Mouse (Mus musculus) liver, embryonic 15.5 days (tissue): Measurements from ENCODE around the gene Hist1h4h. TPM values are rescaled to one million over a fixed set of nuclear protein-coding genes. Genes with fewer than 3 reads are reported as not detected.
"Not testable (repeated sequence)": the region's sequence is repeated elsewhere in the genome, so short reads cannot be mapped to it uniquely, and the experiment has no call there.

Source experiments
- ATAC-seq: fragments of 200-750 bp; cut with Nextera tagmentation; 2 replicates; pipeline ENCODE4 v1.8.0; 2017; ENCODE audit warnings: moderate number of reproducible peaks, mild to moderate bottlenecking, moderate library complexity; ENCODE audit not compliant: insufficient read depth
- H3K27ac ChIP-seq: fragments of 300-500 bp; sonication (generic); replicated peaks from 2 replicates; pipeline ENCODE4 v1.5.1; 2015; ENCODE audit warnings: mild to moderate bottlenecking, inconsistent platforms
- H3K27me3 ChIP-seq: fragments of 300-500 bp; sonication (generic); 2 replicates; pipeline ENCODE4 v1.6.1; 2015; ENCODE audit warnings: mild to moderate bottlenecking, inconsistent platforms
- H3K36me3 ChIP-seq: fragments of 300-500 bp; sonication (generic); replicated peaks from 2 replicates; pipeline ENCODE4 v1.6.1; 2015; ENCODE audit warnings: moderate library complexity, mild to moderate bottlenecking, inconsistent platforms
- H3K4me1 ChIP-seq: fragments of 300-500 bp; sonication (generic); replicated peaks from 2 replicates; pipeline ENCODE4 v1.6.1; 2015; ENCODE audit warnings: inconsistent platforms
- H3K4me2 ChIP-seq: fragments of 300-500 bp; sonication (generic); 2 replicates; pipeline ENCODE4 v1.6.1; 2015; ENCODE audit warnings: moderate library complexity, mild to moderate bottlenecking, inconsistent platforms
- H3K4me3 ChIP-seq: fragments of 300-500 bp; sonication (generic); replicated peaks from 2 replicates; pipeline ENCODE4 v1.5.1; 2015; ENCODE audit warnings: mild to moderate bottlenecking, inconsistent platforms
- H3K9ac ChIP-seq: fragments of 300-500 bp; sonication (generic); 2 replicates; pipeline ENCODE4 v1.6.1; 2015; ENCODE audit warnings: moderate library complexity, mild to moderate bottlenecking, inconsistent platforms
- H3K9me3 ChIP-seq: fragments of 300-500 bp; sonication (generic); replicated peaks from 2 replicates; pipeline ENCODE4 v1.6.1; 2016; ENCODE audit warnings: inconsistent platforms
- WGBS: fragments of 180-500 bp; shearing (Covaris S2); methylation state at CpG from one replicate; pipeline ENCODE4 v1.1.7; 2015; ENCODE audit warnings: mixed read lengths; ENCODE audit not compliant: insufficient replicate concordance; 5-methylcytosine and 5-hydroxymethylcytosine counted together
- polyA plus RNA-seq: library from polyadenylated mRNA; unstranded; fragments of >200 nt; fragmentation: Nextera tagmentation; extraction: Ambion mirVana; gene quantifications from 2 replicates; pipeline ENCODE4 v1.2.1, GENCODE M21; 2015

The Hist1h4h gene
- polyA plus RNA-seq, 1 experiment from 2014 or later: 7.0 TPM

DNA sequence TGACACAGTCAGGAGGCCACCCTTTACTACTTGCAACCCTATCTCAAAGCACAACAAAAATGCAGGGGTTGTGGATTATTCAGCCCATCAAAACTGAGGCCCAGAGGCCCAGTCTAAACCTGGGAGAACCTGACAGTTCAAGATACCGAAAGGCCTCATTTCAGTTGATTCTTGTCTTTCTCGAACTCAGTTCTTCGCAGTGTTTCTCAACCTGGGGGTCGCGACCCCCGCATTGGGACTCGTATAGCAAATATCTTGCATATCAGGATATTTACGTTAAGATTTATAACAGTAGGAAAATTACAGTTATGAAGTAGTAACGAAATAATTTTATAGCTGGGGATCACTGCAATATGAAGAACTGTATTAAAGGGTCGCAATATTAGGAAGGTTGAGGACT lies 4.9 kb upstream of the Hist1h4h start:
- H3K27me3 ChIP-seq: no peaks in the 10 kb centered on the region
- peak overlapping the region; percentile 45 for H3K4me3 ChIP-seq
- H3K9me3 ChIP-seq: no peaks in the 10 kb centered on the region
- peaks cover 44% of the 10 kb centered on the region for H3K4me1 ChIP-seq
- ATAC-seq: no peak
- H3K9ac ChIP-seq: peak overlapping the region; percentile 26; the same call in 1 of the 2 replicates
- H3K4me2 ChIP-seq: peak overlapping the region; percentile 65
- 0 out of 2 replicates have a peak overlapping the region, but pooled peaks have one; percentile 25 for H3K27ac ChIP-seq
- whole genome bisulfite sequencing: 2% methylated on average over 10 of the region's 10 CpGs
- H3K36me3 ChIP-seq: no peaks in the 10 kb centered on the region

- Histone ChIP-seq H3K27ac (no peak overlapping the region), H3K4me1 (peaks cover 40% of the 10 kb centered on the region), H3K9me3 (no peaks in the 10 kb centered on the region), H3K9ac (peak overlapping the region; percentile 32; the same call in 1 of the 2 replicates), H3K27me3 (no peaks in the 10 kb centered on the region), H3K4me3 (peak overlapping the region; percentile 45), H3K4me2 (peak overlapping the region; percentile 65), H3K36me3 (no peaks in the 10 kb centered on the region)
- WGBS: under 1% methylated on average over 17 of the region's 17 CpGs
- no peak for ATAC-seq
These were observed 4.5 kb upstream of the Hist1h4h start for GRCm38 (mm10) chr13:23526312-23526711.

DNA sequence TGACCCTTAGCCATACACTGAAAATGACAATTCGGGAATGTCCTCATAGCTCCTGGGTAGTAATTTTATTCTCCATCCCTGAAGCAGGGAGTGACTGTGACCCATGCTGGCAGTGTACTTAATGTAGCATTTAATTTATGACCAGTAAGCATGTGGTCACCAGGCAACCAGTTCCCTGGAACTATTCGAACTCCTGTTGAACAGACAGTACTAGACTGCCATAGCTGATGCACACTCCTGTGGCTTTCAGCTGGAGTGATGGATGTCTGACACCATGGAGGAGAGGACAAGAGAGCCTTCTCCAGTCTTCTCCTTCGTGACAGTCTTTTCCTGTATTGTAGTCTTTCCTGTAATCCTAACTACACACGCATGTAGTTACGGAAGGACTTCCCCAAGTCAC lies 1.8 kb upstream of the Hist1h4h start:
- no peak overlapping the region for H3K4me3 ChIP-seq
- WGBS: 80% methylated on average over 5 of the region's 5 CpGs
- peak overlapping the region; percentile 29; the same call in 1 of the 2 replicates for H3K27ac ChIP-seq
- peaks cover 45% of the 10 kb centered on the region for H3K4me1 ChIP-seq
- no peaks in the 10 kb centered on the region for H3K36me3 ChIP-seq
- H3K27me3 ChIP-seq: no peaks in the 10 kb centered on the region
- H3K4me2 ChIP-seq: no peak overlapping the region
- H3K9me3 ChIP-seq: no peaks in the 10 kb centered on the region
- no peak overlapping the region for H3K9ac ChIP-seq
- no peak for ATAC-seq

DNA sequence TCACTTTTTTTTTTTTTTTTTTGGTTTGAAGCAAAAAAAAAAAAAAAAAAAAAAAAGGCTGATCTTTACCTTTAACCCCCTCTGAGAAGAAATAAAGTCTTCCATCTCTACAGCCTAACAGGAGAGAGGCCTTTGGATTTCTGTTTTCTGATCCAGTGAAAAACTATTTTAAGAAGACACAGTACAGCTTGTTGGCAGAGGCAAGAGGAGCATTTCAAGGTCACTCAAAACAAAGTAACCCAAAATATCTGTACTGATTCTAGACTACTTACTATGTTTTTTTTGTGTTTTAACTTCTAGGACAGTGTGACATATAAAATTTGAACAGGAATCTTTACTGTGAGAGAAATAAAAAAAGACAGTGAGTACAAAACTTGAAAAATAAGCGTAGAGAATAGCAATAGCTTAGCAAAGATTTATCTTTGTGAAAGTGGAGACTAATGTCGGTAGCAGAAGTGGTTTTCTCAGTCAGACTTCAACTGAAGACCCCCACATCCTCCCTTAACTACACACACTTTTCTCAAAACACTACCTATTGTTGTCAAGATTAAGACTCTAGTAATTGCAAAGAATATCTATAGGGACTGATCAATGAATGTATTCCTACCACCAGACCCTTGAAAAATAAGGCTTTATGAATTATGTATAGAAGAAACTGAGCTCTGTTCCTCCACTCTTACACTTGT lies 1.2 kb upstream of the Hist1h4h start:
- Histone ChIP-seq H3K36me3 (no peaks in the 10 kb centered on the region), H3K4me1 (peaks cover 44% of the 10 kb centered on the region)
- 21% methylated on average over 2 of the region's 2 CpGs for WGBS

DNA sequence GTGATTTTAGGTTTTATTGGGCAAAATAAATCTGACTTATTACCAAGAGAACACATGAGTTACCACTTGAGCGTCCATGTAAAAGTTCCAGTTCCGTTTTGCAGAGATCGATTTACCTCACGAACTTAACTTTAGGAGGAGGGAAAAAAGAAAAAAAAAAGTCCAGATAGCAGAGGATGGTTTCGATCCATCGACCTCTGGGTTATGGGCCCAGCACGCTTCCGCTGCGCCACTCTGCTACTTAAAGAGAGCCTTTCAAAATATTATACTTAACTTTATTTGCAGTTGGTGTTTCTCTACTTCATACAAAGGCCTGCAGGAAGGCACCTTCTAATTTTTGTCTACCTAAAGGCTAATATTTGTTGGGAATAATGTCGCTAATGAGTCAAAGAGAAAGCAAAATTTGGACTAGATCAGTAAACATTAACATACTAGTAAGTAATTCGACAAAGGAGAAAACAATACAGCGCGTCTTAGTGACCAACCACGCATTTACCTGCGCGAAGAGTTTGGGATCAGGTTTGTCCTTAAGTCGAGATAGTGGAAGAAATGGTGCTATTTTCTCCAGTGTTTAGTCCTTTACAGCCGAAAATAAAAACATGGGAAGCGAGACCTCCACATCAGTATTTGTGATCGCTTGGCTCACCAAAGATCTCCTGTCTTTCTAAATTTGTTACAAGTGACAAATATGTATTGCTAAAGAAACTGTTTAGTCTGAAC lies 509 bp upstream of the Hist1h4h start:
- no peaks in the 10 kb centered on the region for H3K9me3 ChIP-seq
- no peak for ATAC-seq
- H3K27me3 ChIP-seq: no peaks in the 10 kb centered on the region
- peak overlapping the region; percentile 78 for H3K4me2 ChIP-seq
- WGBS: under 1% methylated on average over 20 of the region's 20 CpGs
- peaks cover 42% of the 10 kb centered on the region for H3K4me1 ChIP-seq
- H3K9ac ChIP-seq: peak overlapping the region; percentile 75
- peak overlapping the region; percentile 98 for H3K27ac ChIP-seq
- peak overlapping the region; percentile 66 for H3K4me3 ChIP-seq
- no peaks in the 10 kb centered on the region for H3K36me3 ChIP-seq

More for the DNA sequence above, 1.2 kb upstream of the Hist1h4h start:
- Histone ChIP-seq H3K9me3 (no peaks in the 10 kb centered on the region), H3K27me3 (no peaks in the 10 kb centered on the region), H3K4me2 (peak overlapping the region; percentile 78), H3K27ac (peak overlapping the region; percentile 98), H3K9ac (peak overlapping the region; percentile 75), H3K4me3 (peak overlapping the region; percentile 66)
- no peak for ATAC-seq

- WGBS: 14% methylated on average over 9 of the region's 9 CpGs
- H3K4me2 ChIP-seq: peak overlapping the region; percentile 78
- H3K4me3 ChIP-seq: peak overlapping the region; percentile 66
- H3K4me1 ChIP-seq: peaks cover 38% of the 10 kb centered on the region
- no peaks in the 10 kb centered on the region for H3K36me3 ChIP-seq
- H3K9me3 ChIP-seq: no peaks in the 10 kb centered on the region
- no peak for ATAC-seq
- peak overlapping the region; percentile 75 for H3K9ac ChIP-seq
- peak overlapping the region; percentile 98 for H3K27ac ChIP-seq
- H3K27me3 ChIP-seq: no peaks in the 10 kb centered on the region
These were observed 1.6 kb downstream of the Hist1h4h start for GRCm38 (mm10) chr13:23532262-23533075.

DNA sequence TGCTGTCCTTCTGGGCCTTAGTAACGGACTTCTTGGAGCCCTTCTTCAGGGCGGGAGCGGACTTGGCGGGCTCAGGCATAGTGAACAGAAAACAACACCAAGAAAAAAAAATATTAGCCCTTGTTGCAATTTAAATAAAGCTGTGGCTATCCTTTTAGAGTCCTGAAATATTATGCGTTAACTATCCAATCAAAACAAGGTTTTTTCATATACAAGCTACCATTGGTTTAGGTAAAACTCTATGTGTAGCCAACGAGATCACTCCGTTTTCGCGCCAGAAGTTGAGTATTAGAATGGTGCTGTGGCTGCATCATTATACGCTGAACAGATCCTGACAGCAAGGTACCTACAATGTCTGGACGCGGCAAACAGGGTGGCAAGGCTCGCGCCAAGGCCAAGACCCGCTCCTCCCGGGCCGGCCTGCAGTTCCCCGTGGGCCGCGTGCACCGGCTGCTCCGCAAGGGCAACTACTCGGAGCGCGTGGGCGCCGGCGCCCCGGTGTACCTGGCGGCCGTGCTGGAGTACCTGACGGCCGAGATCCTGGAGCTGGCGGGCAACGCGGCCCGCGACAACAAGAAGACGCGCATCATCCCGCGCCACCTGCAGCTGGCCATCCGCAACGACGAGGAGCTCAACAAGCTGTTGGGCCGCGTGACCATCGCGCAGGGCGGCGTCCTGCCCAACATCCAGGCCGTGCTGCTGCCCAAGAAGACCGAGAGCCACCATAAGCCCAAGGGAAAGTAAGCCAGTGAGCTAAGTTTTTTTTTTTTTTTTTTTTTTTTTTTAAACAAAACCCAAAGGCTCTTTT lies 2.9 kb downstream of the Hist1h4h start, which contains the start of gene Hist1h2af:
Gene Hist1h2af, plus strand, starts transcription at position 347 of the 808 bp plus-strand sequence.
- H3K9me3 ChIP-seq, H3K27me3 ChIP-seq, H3K36me3 ChIP-seq: not testable (repeated sequence)
- H3K27ac ChIP-seq: peak within 1 kb of the TSS; percentile 98
- under 1% methylated on average over 31 of the region's 53 CpGs for WGBS
- peak within 1 kb of the TSS; percentile 78 for H3K4me2 ChIP-seq
- H3K9ac ChIP-seq: peak within 1 kb of the TSS; percentile 75
- H3K4me3 ChIP-seq: peak within 1 kb of the TSS; percentile 66
- ATAC-seq: peak; percentile 38
- peaks cover 47% of the 10 kb centered on the region for H3K4me1 ChIP-seq

DNA sequence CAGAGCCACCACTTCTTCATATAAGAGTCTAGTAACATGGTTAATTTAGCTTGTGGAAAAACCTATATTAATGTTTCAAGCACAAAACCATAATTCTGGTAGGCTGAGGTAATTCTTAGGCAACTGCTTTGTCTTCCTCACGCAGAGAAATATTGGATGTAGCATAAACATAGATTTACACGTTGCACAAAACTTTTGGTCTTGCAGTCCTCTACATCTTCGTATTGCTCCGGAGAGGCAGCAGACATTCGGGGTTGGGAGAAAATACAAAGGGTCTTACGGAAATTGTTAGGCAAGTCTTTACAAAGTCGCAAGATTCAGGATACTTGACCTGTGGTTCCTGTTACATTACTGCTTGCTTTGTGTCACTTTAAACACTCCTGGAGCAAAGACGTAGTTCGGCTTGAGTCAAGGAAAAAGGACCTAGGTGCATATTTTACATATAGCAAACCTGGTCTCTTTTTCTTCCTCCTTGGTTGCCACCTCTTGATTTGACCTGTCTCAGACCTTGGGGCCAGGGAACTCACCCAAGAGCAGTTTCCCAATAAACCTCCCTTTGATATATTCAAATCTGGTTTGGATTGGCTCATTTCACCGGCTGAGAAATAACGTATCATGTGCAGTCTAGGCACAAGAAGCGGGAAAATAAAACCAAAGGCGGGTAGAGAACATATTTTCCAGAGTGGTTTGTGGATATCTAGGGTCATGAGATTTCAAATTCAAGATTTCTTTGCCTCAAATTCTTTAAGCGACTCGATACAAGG lies 3.7 kb downstream of the Hist1h4h start:
- H3K9me3 ChIP-seq: no peaks in the 10 kb centered on the region
- H3K4me2 ChIP-seq: peak overlapping the region; percentile 78
- no peaks in the 10 kb centered on the region for H3K36me3 ChIP-seq
- peak overlapping the region; percentile 75 for H3K9ac ChIP-seq
- peak; percentile 21 for ATAC-seq
- H3K27ac ChIP-seq: peak overlapping the region; percentile 98
- WGBS: under 1% methylated on average over 15 of the region's 15 CpGs
- H3K4me3 ChIP-seq: peak overlapping the region; percentile 66
- H3K4me1 ChIP-seq: peaks cover 47% of the 10 kb centered on the region
- H3K27me3 ChIP-seq: no peaks in the 10 kb centered on the region

GRCm38 (mm10) chr13:23535137-23536075 lies 4.6 kb downstream of the Hist1h4h start, which contains the start of gene Hist1h3g:
Hist1h3g (plus strand) TSS chr13:23535422.
- Histone ChIP-seq H3K9ac (peak within 1 kb of the TSS; percentile 75), H3K27ac (peak within 1 kb of the TSS; percentile 98), H3K4me1 (peaks cover 50% of the 10 kb centered on the region), H3K4me2 (peak within 1 kb of the TSS; percentile 78), H3K4me3 (peak within 1 kb of the TSS; percentile 66)
- H3K9me3 ChIP-seq, H3K27me3 ChIP-seq, H3K36me3 ChIP-seq: not testable (repeated sequence)
- ATAC-seq: peak; percentile 84
- under 1% methylated on average over 54 of the region's 62 CpGs for WGBS
